Mouse (Mus musculus) olfactory bulb, adult 2 months (tissue): ENCODE measurements around the gene Stip1. TPM values are rescaled to one million over a fixed set of nuclear protein-coding genes. Genes with fewer than 3 reads are reported as not detected.

ENCODE experiments used
- H3K27ac ChIP-seq: fragments of 200-500 bp; 2 replicates; pipeline ENCODE4 v1.5.1; 2012; ENCODE audit warnings: low read depth, low read length; ENCODE audit not compliant: insufficient read depth
- H3K4me1 ChIP-seq: fragments of 200-500 bp; 2 replicates; pipeline ENCODE4 v1.6.1; 2012; ENCODE audit warnings: low read length; ENCODE audit not compliant: control insufficient read depth, insufficient read depth
- H3K4me3 ChIP-seq: fragments of 200-500 bp; 2 replicates; pipeline ENCODE4 v1.5.1; 2012; ENCODE audit warnings: mild to moderate bottlenecking, low read depth, low read length, moderate library complexity; ENCODE audit not compliant: insufficient read depth
- CTCF ChIP-seq: fragments of 200-500 bp; IDR thresholded peaks from 2 replicates; pipeline ENCODE4 v1.5.1; 2012; ENCODE audit warnings: low read depth, mild to moderate bottlenecking, low read length, moderate library complexity; ENCODE audit not compliant: insufficient read depth
- POLR2A ChIP-seq: fragments of 200-500 bp; IDR thresholded peaks from 2 replicates; pipeline ENCODE4 v1.6.1; 2012; ENCODE audit warnings: mild to moderate bottlenecking, low read depth, low read length, moderate library complexity; ENCODE audit not compliant: insufficient read depth
- WGBS: fragments of 180-500 bp; shearing (Covaris S2); methylation state at CpG from one replicate; pipeline ENCODE4 v1.1.7; 2018; 5-methylcytosine and 5-hydroxymethylcytosine counted together
- polyA plus RNA-seq: library from polyadenylated mRNA; stranded (reverse); fragments of >200 nt; gene quantifications from 2 replicates; pipeline ENCODE4 v1.2.4, GENCODE M21; 2012; ENCODE audit warnings: low replicate concordance; ENCODE audit not compliant: missing spikeins, insufficient read depth, insufficient read length

Gene Stip1
- polyA plus RNA-seq, 1 experiment, result 145 TPM

GRCm38 (mm10) chr19:6972247-6972917 is 67.4 kb downstream of the Stip1 start:
- TF ChIP-seq CTCF, result no peak
- TF ChIP-seq POLR2A, result no peak
- H3K4me1 ChIP-seq, result peaks cover 31% of the 10 kb centered on the region
- WGBS, result 86% methylated on average over 13 of the region's 13 CpGs
- no peak overlapping the region for H3K4me3 ChIP-seq
- H3K27ac ChIP-seq, result no peak overlapping the region

GRCm38 (mm10) chr19:6971644-6972043 is 68.1 kb downstream of the Stip1 start:
- WGBS, result 74% methylated on average over 6 of the region's 6 CpGs

More at GRCm38 (mm10) chr19:6971644-6972043, 68.1 kb downstream of the Stip1 start:
- TF ChIP-seq CTCF (no peak), POLR2A (no peak)
- Histone ChIP-seq H3K27ac (no peak overlapping the region), H3K4me1 (peaks cover 31% of the 10 kb centered on the region), H3K4me3 (no peak overlapping the region)

Other genes with a start within 250 kb of the Stip1 start
- not detected in 2 replicates for gene Rps6ka4, start 199.3 kb downstream of the Stip1 start, polyA plus RNA-seq
- gene Ccdc88b, start 181.8 kb downstream of the Stip1 start, polyA plus RNA-seq, result not detected in 2 replicates
- not detected in 2 replicates for gene Trmt112, start 130.3 kb downstream of the Stip1 start, polyA plus RNA-seq
- gene Prdx5, start 129.9 kb downstream of the Stip1 start, polyA plus RNA-seq, result not detected in 2 replicates
- gene Esrra, start 118.2 kb downstream of the Stip1 start, polyA plus RNA-seq, result not detected in 2 replicates
- gene Catsperz, start 114.6 kb downstream of the Stip1 start, polyA plus RNA-seq, result not detected in 2 replicates
- gene Kcnk4, start 105.5 kb downstream of the Stip1 start, polyA plus RNA-seq, result not detected in 2 replicates
- gene Bad, start 98.1 kb downstream of the Stip1 start, polyA plus RNA-seq, result not detected in 2 replicates
- not detected in 2 replicates for gene Gpr137, start 97.5 kb downstream of the Stip1 start, polyA plus RNA-seq
- not detected in 2 replicates for gene Ppp1r14b, start 65.0 kb downstream of the Stip1 start, polyA plus RNA-seq
- gene Plcb3, start 63.5 kb downstream of the Stip1 start, polyA plus RNA-seq, result not detected in 2 replicates
- not detected in 2 replicates for gene Fkbp2, start 59.5 kb downstream of the Stip1 start, polyA plus RNA-seq
- not detected in 2 replicates for gene Vegfb, start 52.3 kb downstream of the Stip1 start, polyA plus RNA-seq
- not detected in 2 replicates for gene Dnajc4, start 47.4 kb downstream of the Stip1 start, polyA plus RNA-seq
- not detected in 2 replicates for gene Nudt22, start 43.9 kb downstream of the Stip1 start, polyA plus RNA-seq
- gene Trpt1, start 43.8 kb downstream of the Stip1 start, polyA plus RNA-seq, result not detected in 2 replicates
- not detected in 2 replicates for gene Fermt3, start 20.5 kb downstream of the Stip1 start, polyA plus RNA-seq
- gene Macrod1, start 16.8 kb upstream of the Stip1 start, polyA plus RNA-seq, result not detected in 2 replicates
- not detected in 2 replicates for gene Flrt1, start 65.8 kb upstream of the Stip1 start, polyA plus RNA-seq
- gene Otub1, start 166.3 kb upstream of the Stip1 start, polyA plus RNA-seq, result not detected in 2 replicates
- not detected in 2 replicates for gene Cox8a, start 177.6 kb upstream of the Stip1 start, polyA plus RNA-seq
- gene Naa40, start 201.2 kb upstream of the Stip1 start, polyA plus RNA-seq, result not detected in 2 replicates
- gene Rcor2, start 227.4 kb upstream of the Stip1 start, polyA plus RNA-seq, result not detected in 2 replicates